Mouse (Mus musculus) myocyte (in vitro differentiated cells): ENCODE results near the gene Irf2. TPM values are rescaled to one million over a fixed set of nuclear protein-coding genes. Genes with fewer than 3 reads are reported as not detected.

Experiments
- H3K27me3 ChIP-seq: one replicate; pipeline ENCODE4 v1.6.1; 2011; ENCODE audit not compliant: control insufficient read depth, insufficient read depth, insufficient read length
- H3K36me3 ChIP-seq: one replicate; pipeline ENCODE4 v1.6.1; 2011; ENCODE audit not compliant: control insufficient read depth, insufficient read depth
- H3K4me2 ChIP-seq: one replicate; pipeline ENCODE4 v1.6.1; 2011; ENCODE audit warnings: low read depth, control low read depth
- H3K4me3 ChIP-seq: one replicate; pipeline ENCODE4 v1.5.1; 2011; ENCODE audit warnings: mild to moderate bottlenecking, control low read depth, moderate library complexity
- H3K79me2 ChIP-seq: one replicate; pipeline ENCODE4 v1.6.1; 2011; ENCODE audit not compliant: control insufficient read depth, insufficient read depth
- H3ac ChIP-seq: one replicate; pipeline ENCODE4 v1.6.1; 2011; ENCODE audit not compliant: control insufficient read depth, insufficient read length
- CEBPB ChIP-seq: IDR thresholded peaks from 2 replicates; pipeline ENCODE4 v1.6.1; 2011; ENCODE audit warnings: mild to moderate bottlenecking, moderate library complexity; ENCODE audit not compliant: poor library complexity, insufficient read depth, severe bottlenecking
- E2F4 ChIP-seq: IDR thresholded peaks from one replicate; pipeline ENCODE4 v1.6.1; 2011; ENCODE audit warnings: mild to moderate bottlenecking, control low read depth, moderate library complexity; ENCODE audit not compliant: insufficient read depth
- MAX ChIP-seq: IDR thresholded peaks from one replicate; pipeline ENCODE4 v1.6.1; 2011; ENCODE audit warnings: low read depth, mild to moderate bottlenecking, control low read depth
- MYOD1 ChIP-seq, 3 experiments: IDR thresholded peaks; one replicate each; pipeline ENCODE4 v1.6.1; 2011; ENCODE audit warnings: control low read depth in 2 of 3, low read depth in 2 of 3, mild to moderate bottlenecking in 2 of 3, moderate library complexity in 1 of 3; ENCODE audit not compliant: insufficient read length in 2 of 3, control insufficient read depth in 1 of 3
- MYOG ChIP-seq, 3 experiments: IDR thresholded peaks; one replicate each; pipeline ENCODE4 v1.6.1; 2011; ENCODE audit warnings: control low read depth in 2 of 3, low read depth in 2 of 3, mild to moderate bottlenecking in 2 of 3; ENCODE audit not compliant: insufficient read length in 2 of 3, control insufficient read depth in 1 of 3, insufficient read depth in 1 of 3
- POLR2A ChIP-seq: IDR thresholded peaks from one replicate; pipeline ENCODE4 v1.6.1; 2011; ENCODE audit warnings: low read depth, mild to moderate bottlenecking, control low read depth, moderate library complexity; ENCODE audit not compliant: insufficient read length
- POLR2AphosphoS2 ChIP-seq: IDR thresholded peaks from one replicate; pipeline ENCODE4 v1.6.1; 2011; ENCODE audit warnings: low read depth, control low read depth; ENCODE audit not compliant: insufficient read length
- REST ChIP-seq: IDR thresholded peaks from one replicate; pipeline ENCODE4 v1.6.1; 2011; ENCODE audit warnings: mild to moderate bottlenecking, control low read depth, moderate library complexity; ENCODE audit not compliant: insufficient read depth, insufficient read length
- SRF ChIP-seq: IDR thresholded peaks from one replicate; pipeline ENCODE4 v1.6.1; 2011; ENCODE audit warnings: low read depth; ENCODE audit not compliant: control insufficient read depth, insufficient read length
- TCF12 ChIP-seq: IDR thresholded peaks from one replicate; pipeline ENCODE4 v1.6.1; 2011; ENCODE audit warnings: mild to moderate bottlenecking, control low read depth; ENCODE audit not compliant: poor library complexity, insufficient read depth, severe bottlenecking
- TCF3 ChIP-seq: IDR thresholded peaks from one replicate; pipeline ENCODE4 v1.6.1; 2011; ENCODE audit warnings: low read depth, control low read depth; ENCODE audit not compliant: insufficient read length
- USF1 ChIP-seq: IDR thresholded peaks from one replicate; pipeline ENCODE4 v1.6.1; 2011; ENCODE audit warnings: low read depth, mild to moderate bottlenecking, control low read depth, moderate library complexity
- polyA plus RNA-seq: library from polyadenylated mRNA; unstranded; fragments of >200 nt; fragmentation: generic; extraction: Trizol; gene quantifications from one replicate; pipeline ENCODE4 v1.2.1, GENCODE M21; 2012; ENCODE audit warnings: missing spikeins

The Irf2 gene
- polyA plus RNA-seq, 1 experiment: 8.8 TPM

GRCm38 (mm10) chr8:46761454-46761853 lies 21.9 kb downstream of the Irf2 start:
- Histone ChIP-seq H3K4me2 (no peak overlapping the region), H3K36me3 (no peaks in the 10 kb centered on the region), H3ac (no peak overlapping the region), H3K4me3 (no peak overlapping the region), H3K27me3 (no peaks in the 10 kb centered on the region), H3K79me2 (peaks cover 88% of the 10 kb centered on the region)
- TF ChIP-seq REST: no peak
- TF ChIP-seq SRF: no peak
- TF ChIP-seq USF1: no peak
- TF ChIP-seq TCF3: no peak
- TF ChIP-seq MAX: no peak
- no peak for TF ChIP-seq TCF12
- TF ChIP-seq CEBPB: no peak
- TF ChIP-seq MYOG (IDR thresholded peaks at IDR 0.05; ENCODE audit: control insufficient read depth in 1 of 3, insufficient read depth in 1 of 3, insufficient read length in 2 of 3, low read depth in 2 of 3): no peak
- no peak for TF ChIP-seq MYOD1 (IDR thresholded peaks at IDR 0.05; ENCODE audit: control insufficient read depth in 1 of 3, insufficient read length in 2 of 3, low read depth in 2 of 3)
- no peak for TF ChIP-seq POLR2A

GRCm38 (mm10) chr8:46769408-46770180 lies 30.1 kb downstream of the Irf2 start:
- Histone ChIP-seq H3K27me3 (no peaks in the 10 kb centered on the region), H3K79me2 (peaks cover 82% of the 10 kb centered on the region), H3K36me3 (no peaks in the 10 kb centered on the region), H3ac (no peak overlapping the region), H3K4me3 (no peak overlapping the region), H3K4me2 (no peak overlapping the region)
- TF ChIP-seq E2F4 (no peak), TCF12 (no peak), SRF (no peak), MYOG (IDR thresholded peaks at IDR 0.05; ENCODE audit: control insufficient read depth in 1 of 3, insufficient read depth in 1 of 3, insufficient read length in 2 of 3, low read depth in 2 of 3) (no peak), POLR2AphosphoS2 (no peak), TCF3 (no peak), POLR2A (no peak), REST (no peak), MAX (no peak), USF1 (no peak), MYOD1 (IDR thresholded peaks at IDR 0.05; ENCODE audit: control insufficient read depth in 1 of 3, insufficient read length in 2 of 3, low read depth in 2 of 3) (no peak), CEBPB (no peak)

GRCm38 (mm10) chr8:46770905-46771516 lies 31.5 kb downstream of the Irf2 start:
- no peak overlapping the region for H3K4me2 ChIP-seq
- peaks cover 76% of the 10 kb centered on the region for H3K79me2 ChIP-seq
- H3K27me3 ChIP-seq: no peaks in the 10 kb centered on the region
- no peak for TF ChIP-seq SRF
- TF ChIP-seq USF1: no peak
- TF ChIP-seq TCF3: no peak
- no peak for TF ChIP-seq POLR2AphosphoS2
- no peak for TF ChIP-seq MYOG (IDR thresholded peaks at IDR 0.05; ENCODE audit: control insufficient read depth in 1 of 3, insufficient read depth in 1 of 3, insufficient read length in 2 of 3, low read depth in 2 of 3)
- no peak for TF ChIP-seq POLR2A
- no peak for TF ChIP-seq REST
- no peak for TF ChIP-seq MAX
- TF ChIP-seq CEBPB: no peak
- TF ChIP-seq E2F4: no peak
- TF ChIP-seq MYOD1 (IDR thresholded peaks at IDR 0.05; ENCODE audit: control insufficient read depth in 1 of 3, insufficient read length in 2 of 3, low read depth in 2 of 3): no peak
- no peak for TF ChIP-seq TCF12
- no peaks in the 10 kb centered on the region for H3K36me3 ChIP-seq
- no peak overlapping the region for H3K4me3 ChIP-seq
- no peak overlapping the region for H3ac ChIP-seq

GRCm38 (mm10) chr8:46772801-46773200 lies 33.3 kb downstream of the Irf2 start:
- no peak overlapping the region for H3ac ChIP-seq

More at GRCm38 (mm10) chr8:46772801-46773200, 33.3 kb downstream of the Irf2 start:
- no peak overlapping the region for H3K4me2 ChIP-seq
- H3K4me3 ChIP-seq: no peak overlapping the region
- H3K36me3 ChIP-seq: no peaks in the 10 kb centered on the region
- no peaks in the 10 kb centered on the region for H3K27me3 ChIP-seq
- TF ChIP-seq TCF12: no peak
- TF ChIP-seq E2F4: no peak
- TF ChIP-seq MAX: no peak
- H3K79me2 ChIP-seq: peaks cover 75% of the 10 kb centered on the region
